Mouse (Mus musculus): ENCODE measurements around the gene Olfr448. TPM values are rescaled to one million over a fixed set of nuclear protein-coding genes. Genes with fewer than 3 reads are reported as not detected.

Gene Olfr448
- polyA plus RNA-seq (2015; fragmentation: Nextera tagmentation; extraction: Ambion mirVana), result not detected in 2 replicates

DNA sequence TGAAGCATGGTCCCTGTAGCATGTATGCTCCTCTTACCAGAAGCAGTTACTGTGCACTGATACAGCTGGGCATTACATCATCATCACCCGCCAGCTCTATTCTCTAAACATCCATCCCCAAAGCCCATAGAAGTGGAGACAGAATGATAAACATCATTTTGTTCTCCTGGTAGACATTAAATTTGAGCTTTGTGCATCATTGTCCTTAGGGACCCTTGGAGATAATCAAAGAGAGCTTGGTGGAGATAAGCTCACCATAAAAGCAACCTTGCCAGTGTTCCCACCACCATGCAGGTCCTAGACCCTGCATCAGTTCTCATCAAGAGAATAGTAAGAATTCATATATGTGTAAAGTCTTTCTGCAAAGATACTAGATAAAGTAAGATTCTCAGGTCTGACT lies at the start of gene Olfr448:
Gene Olfr448 (plus strand): TSS at position 301 of the 400 bp plus-strand sequence.
- no peak within 1 kb of the TSS for H3K4me3 ChIP-seq

DNA sequence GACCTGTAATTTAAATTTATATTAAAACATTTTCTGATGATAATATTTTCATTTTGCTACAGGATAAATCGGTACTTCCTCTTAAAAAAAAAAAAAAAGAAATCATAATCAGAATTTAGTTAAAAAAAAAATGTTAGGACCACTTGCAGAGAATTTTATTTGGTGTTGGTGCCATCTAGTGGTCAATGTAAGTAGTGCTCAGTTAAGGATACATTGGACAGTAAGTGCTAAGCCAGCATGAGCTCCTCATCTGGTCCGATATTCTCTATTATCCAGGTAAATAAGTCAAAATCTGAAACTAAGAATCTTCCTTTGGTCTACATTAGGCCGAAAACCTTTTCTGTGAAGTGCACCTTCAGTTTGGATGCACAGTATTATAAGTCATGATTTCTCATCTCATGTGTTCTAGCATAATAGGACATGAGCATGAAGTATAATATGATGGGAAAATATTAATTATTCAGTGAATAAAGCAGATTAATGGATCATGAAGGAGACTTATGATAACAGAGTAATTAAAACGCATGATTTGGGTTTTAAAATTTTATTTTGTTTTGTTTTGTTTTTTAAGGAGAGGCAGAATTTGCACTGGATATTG lies 29.9 kb upstream of the Olfr448 start:
- no peak overlapping the region for H3K4me3 ChIP-seq
- 14% methylated on average over 4 of the region's 4 CpGs for WGBS
- no peak overlapping the region for H3K9ac ChIP-seq
- no peaks in the 10 kb centered on the region for H3K9me3 ChIP-seq (replicated peaks)
- peak; percentile 83 for ATAC-seq
- H3K36me3 ChIP-seq (ENCODE audit: poor library complexity, severe bottlenecking), result no peaks in the 10 kb centered on the region
- H3K27ac ChIP-seq, result no peak overlapping the region
- H3K4me1 ChIP-seq, result no peaks in the 10 kb centered on the region
- H3K27me3 ChIP-seq, result no peaks in the 10 kb centered on the region
- no peak overlapping the region for H3K4me2 ChIP-seq

More for the DNA sequence above, at the start of gene Olfr448:
- no peak within 1 kb of the TSS for H3K9ac ChIP-seq
- H3K9me3 ChIP-seq (replicated peaks), result no peaks in the 10 kb centered on the region
- no peak within 1 kb of the TSS for H3K27ac ChIP-seq
- H3K4me2 ChIP-seq, result no peak within 1 kb of the TSS
- H3K36me3 ChIP-seq (ENCODE audit: poor library complexity, severe bottlenecking), result no peaks in the 10 kb centered on the region
- no peaks in the 10 kb centered on the region for H3K27me3 ChIP-seq
- no peak for ATAC-seq
- H3K4me1 ChIP-seq, result no peaks in the 10 kb centered on the region
- 91% methylated on average over 1 of the region's 1 CpGs for WGBS

DNA sequence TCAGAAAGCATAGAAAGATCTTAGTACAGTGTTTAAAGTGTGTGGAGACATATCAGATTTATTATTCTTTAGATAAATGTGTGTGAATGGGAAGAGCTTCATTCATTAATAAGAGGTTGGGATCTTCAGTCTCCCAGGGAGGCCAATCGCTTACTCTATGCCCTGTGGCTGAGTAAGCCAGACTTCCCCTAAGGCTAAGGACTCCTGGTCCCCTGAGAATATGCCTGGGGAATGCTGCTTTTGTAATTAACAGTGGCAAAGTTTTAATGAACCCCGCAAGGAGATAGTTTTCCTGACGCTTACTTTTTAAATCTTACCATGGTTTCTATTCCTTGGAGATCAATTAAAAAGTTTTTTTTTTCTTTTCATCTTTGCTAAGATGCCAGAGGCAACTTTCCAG lies 20.5 kb upstream of the Olfr448 start:
- no peak overlapping the region for H3K27ac ChIP-seq
- no peak overlapping the region for H3K4me3 ChIP-seq
- 67% methylated on average over 3 of the region's 3 CpGs for WGBS
- no peaks in the 10 kb centered on the region for H3K36me3 ChIP-seq (ENCODE audit: poor library complexity, severe bottlenecking)
- H3K9ac ChIP-seq, result no peak overlapping the region
- ATAC-seq, result no peak
- H3K4me2 ChIP-seq, result no peak overlapping the region
- no peaks in the 10 kb centered on the region for H3K4me1 ChIP-seq
- no peaks in the 10 kb centered on the region for H3K27me3 ChIP-seq
- H3K9me3 ChIP-seq (replicated peaks), result no peaks in the 10 kb centered on the region

DNA sequence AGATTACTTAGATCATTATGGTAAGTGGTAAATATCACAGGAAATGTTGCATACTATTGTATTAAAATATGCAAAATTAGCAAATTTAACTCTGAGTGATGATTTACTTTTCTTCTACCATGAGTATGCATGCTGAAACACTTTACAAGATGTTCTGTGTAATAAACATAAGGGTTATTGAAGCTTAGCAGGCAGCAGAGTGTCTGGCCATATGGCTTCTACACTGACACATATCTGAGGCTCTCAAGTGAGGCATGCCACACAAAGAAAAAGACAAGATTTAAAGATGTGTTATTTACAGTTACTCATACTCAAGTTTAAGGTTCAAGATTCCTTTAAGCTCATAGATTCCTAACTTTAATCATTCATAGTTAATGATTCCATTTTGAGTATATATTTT lies 13.9 kb upstream of the Olfr448 start:
- Histone ChIP-seq H3K9me3 (replicated peaks) (no peaks in the 10 kb centered on the region), H3K36me3 (ENCODE audit: poor library complexity, severe bottlenecking) (no peaks in the 10 kb centered on the region), H3K27ac (no peak overlapping the region), H3K27me3 (no peaks in the 10 kb centered on the region), H3K4me3 (no peak overlapping the region), H3K4me2 (no peak overlapping the region), H3K4me1 (no peaks in the 10 kb centered on the region), H3K9ac (no peak overlapping the region)
- no peak for ATAC-seq

DNA sequence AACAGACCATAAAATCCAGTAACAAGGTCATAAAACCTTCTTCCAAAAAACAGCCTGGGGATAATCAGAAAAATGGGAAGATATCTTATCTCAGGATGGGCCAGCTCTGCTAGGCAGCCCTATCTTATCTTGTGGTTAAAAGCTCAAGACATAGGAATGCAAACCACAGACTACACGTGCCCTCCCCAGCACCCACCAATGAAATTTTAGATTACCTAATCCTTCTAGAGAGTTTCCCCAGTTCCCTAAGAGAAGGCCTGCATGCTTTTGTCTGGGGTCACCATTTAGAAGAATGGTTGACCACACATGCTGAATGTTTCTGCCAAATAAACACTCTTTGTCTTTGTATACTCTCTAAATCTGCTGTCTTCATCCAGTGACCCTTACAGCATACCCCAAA lies 10.1 kb downstream of the Olfr448 start:
- no peaks in the 10 kb centered on the region for H3K9me3 ChIP-seq (replicated peaks)
- 13% methylated on average over 1 of the region's 1 CpGs for WGBS
- no peak for ATAC-seq

DNA sequence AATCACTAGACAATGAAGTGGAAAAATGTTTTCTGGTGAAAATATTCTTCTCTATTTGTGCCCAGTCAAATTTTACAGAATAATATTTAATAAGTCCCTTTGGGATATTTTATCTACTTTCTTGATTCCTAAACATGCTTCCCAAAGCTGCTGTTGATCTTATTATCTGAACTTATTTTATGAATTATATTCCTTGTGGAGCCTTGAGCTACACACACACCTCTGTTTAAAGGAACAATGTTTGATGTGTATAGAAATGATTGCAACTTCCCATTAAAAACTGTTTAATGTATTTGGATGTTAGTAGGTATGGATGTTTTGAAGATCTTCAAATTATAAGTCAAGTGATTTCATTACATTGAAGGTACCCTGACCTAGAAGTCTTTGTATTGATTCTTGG lies 18.3 kb downstream of the Olfr448 start, which contains the start of gene Olfr447:
Gene Olfr447 (plus strand): TSS at position 301 of the 400 bp plus-strand sequence.
- Histone ChIP-seq H3K4me3 (no peak within 1 kb of the TSS), H3K27ac (no peak within 1 kb of the TSS), H3K9me3 (replicated peaks) (no peaks in the 10 kb centered on the region), H3K4me1 (no peaks in the 10 kb centered on the region), H3K36me3 (ENCODE audit: poor library complexity, severe bottlenecking) (no peaks in the 10 kb centered on the region), H3K4me2 (no peak within 1 kb of the TSS), H3K27me3 (no peaks in the 10 kb centered on the region), H3K9ac (no peak within 1 kb of the TSS)
- ATAC-seq, result no peak

More for the DNA sequence above, 10.1 kb downstream of the Olfr448 start:
- Histone ChIP-seq H3K4me3 (no peak overlapping the region), H3K27ac (no peak overlapping the region), H3K4me2 (no peak overlapping the region), H3K36me3 (ENCODE audit: poor library complexity, severe bottlenecking) (no peaks in the 10 kb centered on the region), H3K9ac (no peak overlapping the region), H3K27me3 (no peaks in the 10 kb centered on the region), H3K4me1 (no peaks in the 10 kb centered on the region)

DNA sequence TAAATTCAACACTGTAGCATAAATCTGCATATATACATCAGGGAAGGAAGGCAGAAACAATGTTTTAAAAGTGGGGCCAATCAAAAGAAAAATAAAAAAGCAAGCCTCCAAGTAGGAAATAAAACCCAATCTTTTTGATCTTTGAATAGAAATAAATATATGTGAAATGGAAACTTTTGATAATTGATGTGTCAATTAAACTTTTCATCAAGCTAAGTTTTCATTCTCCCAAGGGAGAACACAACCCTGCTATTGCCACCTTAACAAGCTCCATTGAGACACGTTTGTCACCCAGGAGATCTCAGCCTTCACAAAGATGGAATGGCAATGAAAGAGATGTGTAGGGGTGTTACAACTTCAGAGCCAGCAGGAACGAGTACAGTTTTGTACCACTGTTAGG lies 30.8 kb downstream of the Olfr448 start, which contains the start of gene Olfr446:
Gene Olfr446 (plus strand): TSS at position 301 of the 400 bp plus-strand sequence.
- Histone ChIP-seq H3K4me3 (no peak within 1 kb of the TSS), H3K27ac (no peak within 1 kb of the TSS), H3K36me3 (ENCODE audit: poor library complexity, severe bottlenecking) (no peaks in the 10 kb centered on the region), H3K9ac (no peak within 1 kb of the TSS), H3K27me3 (no peaks in the 10 kb centered on the region), H3K4me1 (no peaks in the 10 kb centered on the region), H3K9me3 (replicated peaks) (no peaks in the 10 kb centered on the region), H3K4me2 (no peak within 1 kb of the TSS)
- no peak for ATAC-seq
- 62% methylated on average over 2 of the region's 2 CpGs for WGBS

Other genes with a start within 250 kb of the Olfr448 start
- 1.4 and 1.9 TPM in 2 replicates for gene Tcaf2, start 245.2 kb upstream of the Olfr448 start, polyA plus RNA-seq (2015; fragmentation: Nextera tagmentation; extraction: Ambion mirVana)
- gene Tcaf1, start 180.4 kb upstream of the Olfr448 start, polyA plus RNA-seq (2015; fragmentation: Nextera tagmentation; extraction: Ambion mirVana), result 191 and 198 TPM in 2 replicates
- not detected in 2 replicates for gene Olfr453, start 151.1 kb upstream of the Olfr448 start, polyA plus RNA-seq (2015; fragmentation: Nextera tagmentation; extraction: Ambion mirVana)
- not detected in 2 replicates for gene Olfr38, start 134.0 kb upstream of the Olfr448 start, polyA plus RNA-seq (2015; fragmentation: Nextera tagmentation; extraction: Ambion mirVana)
- gene Olfr452, start 105.3 kb upstream of the Olfr448 start, polyA plus RNA-seq (2015; fragmentation: Nextera tagmentation; extraction: Ambion mirVana), result not detected in 2 replicates
- not detected in 2 replicates for gene Olfr450, start 78.5 kb upstream of the Olfr448 start, polyA plus RNA-seq (2015; fragmentation: Nextera tagmentation; extraction: Ambion mirVana)
- not detected in 2 replicates for gene Olfr449, start 56.1 kb upstream of the Olfr448 start, polyA plus RNA-seq (2015; fragmentation: Nextera tagmentation; extraction: Ambion mirVana)
- gene Olfr447, start 18.4 kb downstream of the Olfr448 start, polyA plus RNA-seq (2015; fragmentation: Nextera tagmentation; extraction: Ambion mirVana), result not detected in 2 replicates
- gene Olfr446, start 30.9 kb downstream of the Olfr448 start, polyA plus RNA-seq (2015; fragmentation: Nextera tagmentation; extraction: Ambion mirVana), result not detected in 2 replicates
- gene Olfr444, start 58.6 kb downstream of the Olfr448 start, polyA plus RNA-seq (2015; fragmentation: Nextera tagmentation; extraction: Ambion mirVana), result not detected in 2 replicates
- gene Olfr441, start 215.9 kb downstream of the Olfr448 start, polyA plus RNA-seq (2015; fragmentation: Nextera tagmentation; extraction: Ambion mirVana), result not detected in 2 replicates